Mouse (Mus musculus) heart, embryonic 11.5 days (tissue): ENCODE measurements at regions not wholly inside any gene's neighbourhood (a gene's known extent, or its start where the extent isn't known, plus 50 kb on each side); places are given as distances from the start of the nearest gene placed in this dataset.

ENCODE experiments used
- ATAC-seq: fragments of 200-750 bp; cut with Nextera tagmentation; replicated peaks from 2 replicates; pipeline ENCODE4 v1.8.0; 2017; ENCODE audit warnings: moderate library complexity; ENCODE audit not compliant: insufficient number of reproducible peaks, low FRiP score, low TSS enrichment
- H3K27ac ChIP-seq: fragments of 300-500 bp; sonication (generic); 2 replicates; pipeline ENCODE4 v1.5.1; 2014; ENCODE audit warnings: mild to moderate bottlenecking, low read depth, low read length
- H3K27me3 ChIP-seq: fragments of 300-500 bp; sonication (generic); 2 replicates; pipeline ENCODE4 v1.6.1; 2014; ENCODE audit warnings: mild to moderate bottlenecking, low read length, mixed read lengths; ENCODE audit not compliant: control insufficient read depth, insufficient read depth
- H3K36me3 ChIP-seq: fragments of 300-500 bp; sonication (generic); 2 replicates; pipeline ENCODE4 v1.6.1; 2014; ENCODE audit warnings: mild to moderate bottlenecking, low read length, moderate library complexity, mixed read lengths; ENCODE audit not compliant: control insufficient read depth, insufficient read depth
- H3K4me1 ChIP-seq: fragments of 300-500 bp; sonication (generic); 2 replicates; pipeline ENCODE4 v1.6.1; 2014; ENCODE audit warnings: low read length; ENCODE audit not compliant: control insufficient read depth, insufficient read depth
- H3K4me2 ChIP-seq: fragments of 300-500 bp; sonication (generic); 2 replicates; pipeline ENCODE4 v1.6.1; 2014; ENCODE audit warnings: mild to moderate bottlenecking, moderate library complexity
- H3K4me3 ChIP-seq: fragments of 300-500 bp; sonication (generic); 2 replicates; pipeline ENCODE4 v1.5.1; 2014; ENCODE audit warnings: low read depth, low read length
- H3K9ac ChIP-seq: fragments of 300-500 bp; sonication (generic); 2 replicates; pipeline ENCODE4 v1.6.1; 2014; ENCODE audit warnings: mild to moderate bottlenecking, low read depth, low read length, moderate library complexity
- H3K9me3 ChIP-seq: fragments of 300-500 bp; sonication (generic); replicated peaks from 2 replicates; pipeline ENCODE4 v1.6.1; 2016; ENCODE audit warnings: low read length; ENCODE audit not compliant: control insufficient read depth
- WGBS: fragments of 180-500 bp; shearing (Covaris S2); extraction: QIAGEN DNeasy Blood & Tissue Kit; methylation state at CpG from one replicate; pipeline ENCODE4 v1.1.7; 2014; ENCODE audit not compliant: insufficient replicate concordance; 5-methylcytosine and 5-hydroxymethylcytosine counted together

DNA sequence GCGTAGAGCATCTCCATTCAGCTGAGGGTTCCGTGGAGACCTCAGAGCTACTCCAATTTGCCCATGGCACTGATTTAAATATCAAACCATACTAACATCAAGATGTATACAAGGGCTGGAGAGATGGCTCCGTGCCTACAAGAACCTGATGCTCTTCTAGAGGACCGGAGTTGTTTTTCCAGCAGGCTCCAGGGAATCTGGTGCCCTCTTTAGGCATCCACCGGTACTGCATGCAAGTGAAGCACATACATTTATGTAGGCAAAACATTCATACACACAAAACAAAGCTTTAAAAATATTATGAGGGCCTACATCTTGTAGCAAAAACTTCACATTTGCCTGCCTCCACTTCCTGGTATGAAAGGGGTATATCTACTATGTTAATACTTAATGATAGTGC, 217.0 kb downstream of the Lmo4 start:
- no peak overlapping the region for H3K9ac ChIP-seq
- no peak overlapping the region for H3K27ac ChIP-seq
- H3K4me1 ChIP-seq: 0 out of 2 replicates have a peak, but pooled peaks cover 4% of the 10 kb centered on the region
- H3K4me3 ChIP-seq: no peak overlapping the region
- no peaks in the 10 kb centered on the region for H3K9me3 ChIP-seq
- ATAC-seq: no peak
- H3K36me3 ChIP-seq: no peaks in the 10 kb centered on the region
- H3K27me3 ChIP-seq: no peaks in the 10 kb centered on the region
- H3K4me2 ChIP-seq: no peak overlapping the region
- WGBS: 88% methylated on average over 5 of the region's 5 CpGs

DNA sequence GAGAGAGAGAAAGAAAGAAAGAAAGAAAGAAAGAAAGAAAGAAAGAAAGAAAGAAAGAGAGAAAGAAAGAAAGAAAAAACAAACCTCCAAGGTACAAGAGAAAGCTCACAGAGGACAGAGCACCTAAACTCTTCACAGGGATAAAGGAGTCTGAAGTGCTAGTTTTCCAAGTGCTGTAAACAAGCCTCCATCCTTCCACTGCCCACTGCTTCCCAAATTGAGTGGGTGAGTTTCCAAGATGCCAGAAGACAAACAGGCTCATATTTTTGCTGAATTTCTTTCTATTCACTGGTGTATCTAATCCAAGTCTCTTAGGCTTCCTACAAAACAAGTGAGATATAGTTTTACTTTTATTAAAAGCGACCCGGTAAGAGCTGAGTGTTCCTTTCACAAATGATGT, 218.2 kb downstream of the Lmo4 start:
- WGBS: 89% methylated on average over 2 of the region's 2 CpGs
- H3K9me3 ChIP-seq: no peaks in the 10 kb centered on the region
- no peak for ATAC-seq
- no peak overlapping the region for H3K27ac ChIP-seq
- H3K9ac ChIP-seq: no peak overlapping the region
- H3K27me3 ChIP-seq: no peaks in the 10 kb centered on the region
- no peak overlapping the region for H3K4me2 ChIP-seq
- H3K4me1 ChIP-seq: 0 out of 2 replicates have a peak, but pooled peaks cover 4% of the 10 kb centered on the region
- no peaks in the 10 kb centered on the region for H3K36me3 ChIP-seq
- H3K4me3 ChIP-seq: no peak overlapping the region

DNA sequence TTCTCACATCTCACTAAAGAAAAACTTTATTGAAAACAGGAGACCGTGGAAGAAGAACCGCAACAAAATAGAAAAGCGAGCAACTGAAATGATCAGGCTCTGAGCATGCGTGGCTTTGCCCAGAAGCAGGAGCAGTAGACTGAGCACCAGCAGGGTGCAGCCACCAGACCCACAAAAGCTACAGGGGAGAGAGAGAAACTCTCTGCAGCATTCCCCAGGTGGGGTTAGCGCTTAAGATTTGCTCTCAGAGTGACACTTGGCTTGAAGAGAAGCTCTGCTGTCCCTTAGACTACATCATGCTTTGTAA, 218.9 kb downstream of the Lmo4 start:
- Histone ChIP-seq H3K9me3 (no peaks in the 10 kb centered on the region), H3K4me3 (no peak overlapping the region), H3K4me1 (0 out of 2 replicates have a peak, but pooled peaks cover 4% of the 10 kb centered on the region), H3K27ac (no peak overlapping the region), H3K36me3 (no peaks in the 10 kb centered on the region), H3K4me2 (no peak overlapping the region), H3K9ac (no peak overlapping the region), H3K27me3 (no peaks in the 10 kb centered on the region)
- no peak for ATAC-seq
- 77% methylated on average over 5 of the region's 5 CpGs for WGBS

DNA sequence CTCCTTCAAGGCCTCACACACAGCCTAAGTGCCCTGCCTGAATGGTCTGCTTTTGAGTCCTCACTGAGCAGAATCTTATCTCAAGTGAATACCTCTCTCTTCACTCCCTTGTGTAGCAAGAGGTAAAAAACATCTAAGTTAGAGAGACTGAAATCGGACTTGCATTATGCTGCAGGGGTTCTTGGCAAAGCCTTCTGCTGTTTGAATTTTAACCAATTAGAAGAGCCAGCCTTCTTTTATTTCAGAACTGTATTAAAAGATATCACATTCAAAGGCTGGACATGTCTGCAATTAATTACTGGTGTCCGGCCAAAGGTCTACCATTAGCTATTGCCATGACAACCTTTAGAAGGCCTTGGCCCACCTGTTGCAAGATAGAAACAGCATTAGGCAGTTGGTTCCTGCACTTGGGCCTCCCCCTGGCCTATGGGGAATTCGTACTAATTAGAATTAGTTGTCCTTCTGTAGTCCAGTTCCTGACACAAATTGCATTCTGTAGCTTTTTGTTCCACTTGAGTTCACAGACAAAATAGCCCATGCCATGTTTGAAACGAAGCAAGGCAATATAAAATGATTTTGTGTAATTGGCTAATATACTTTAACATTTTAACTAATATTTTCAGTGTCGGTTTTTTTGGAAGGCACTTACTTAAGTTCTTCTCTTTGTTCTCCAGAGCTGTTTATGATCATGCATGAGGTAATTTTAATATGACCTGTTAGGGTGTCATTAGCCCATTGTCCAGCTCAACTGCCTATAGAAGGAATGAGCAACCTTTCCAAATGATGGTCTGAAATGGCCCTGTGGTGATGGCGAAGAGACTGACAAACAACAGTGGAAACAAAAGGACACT, 219.4 kb downstream of the Lmo4 start:
- no peak overlapping the region for H3K9ac ChIP-seq
- H3K27ac ChIP-seq: no peak overlapping the region
- no peak overlapping the region for H3K4me3 ChIP-seq
- no peak overlapping the region for H3K4me2 ChIP-seq
- H3K9me3 ChIP-seq: no peaks in the 10 kb centered on the region
- H3K27me3 ChIP-seq: no peaks in the 10 kb centered on the region
- no peak for ATAC-seq
- H3K36me3 ChIP-seq: no peaks in the 10 kb centered on the region
- 74% methylated on average over 6 of the region's 6 CpGs for WGBS
- 0 out of 2 replicates have a peak, but pooled peaks cover 4% of the 10 kb centered on the region for H3K4me1 ChIP-seq

DNA sequence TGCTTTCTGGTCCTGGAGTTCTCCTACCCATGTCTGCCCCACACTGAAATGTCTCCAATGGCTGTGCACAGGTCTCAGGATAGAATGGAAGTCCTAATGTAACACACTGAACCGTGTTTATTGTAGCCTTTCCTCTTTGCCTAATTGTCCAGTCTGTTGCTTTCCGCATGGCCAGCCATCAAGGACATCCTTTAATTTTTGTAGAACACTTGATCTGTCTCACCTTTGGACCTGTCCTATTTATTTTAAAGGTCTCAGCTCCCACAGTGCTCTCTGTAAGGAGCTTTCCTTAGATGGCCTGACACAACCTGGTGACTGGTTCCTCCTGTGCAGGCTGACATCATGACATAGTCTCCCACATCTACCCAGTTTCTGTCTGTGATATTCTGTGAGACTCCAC, 226.3 kb downstream of the Lmo4 start:
- Histone ChIP-seq H3K4me3 (no peak overlapping the region), H3K4me2 (no peak overlapping the region), H3K9ac (no peak overlapping the region), H3K27me3 (no peaks in the 10 kb centered on the region), H3K9me3 (no peaks in the 10 kb centered on the region), H3K36me3 (no peaks in the 10 kb centered on the region), H3K27ac (no peak overlapping the region), H3K4me1 (no peaks in the 10 kb centered on the region)
- WGBS: 84% methylated on average over 2 of the region's 2 CpGs
- ATAC-seq: no peak

DNA sequence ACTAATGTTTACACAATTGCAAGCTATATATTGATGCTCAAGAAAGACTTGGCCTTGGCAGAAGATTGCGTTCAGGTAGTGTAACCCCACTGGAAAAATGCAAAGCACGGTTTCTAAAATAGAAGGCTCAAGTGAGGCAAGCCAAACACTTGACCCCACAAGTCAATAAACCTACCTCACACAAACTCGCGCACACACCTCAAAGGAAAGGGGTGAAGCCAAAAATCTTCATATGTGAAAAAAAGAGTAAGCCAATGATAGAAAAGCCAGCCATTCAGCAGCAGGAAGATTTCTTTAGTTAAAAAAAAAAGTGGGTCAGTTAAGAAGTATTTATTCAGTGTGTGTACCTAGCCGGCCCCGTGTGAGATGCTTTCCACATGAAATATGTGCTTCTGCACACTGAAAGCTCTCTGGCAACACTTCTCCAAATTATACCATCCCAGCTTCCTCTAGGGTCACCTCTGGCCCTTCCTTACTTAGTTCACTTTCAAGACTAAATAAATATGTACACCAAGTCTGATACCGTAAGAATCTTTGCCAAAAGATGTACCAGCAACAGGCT, 227.1 kb downstream of the Lmo4 start:
- H3K27me3 ChIP-seq: no peaks in the 10 kb centered on the region
- H3K27ac ChIP-seq: no peak overlapping the region
- H3K9me3 ChIP-seq: no peaks in the 10 kb centered on the region
- no peak overlapping the region for H3K9ac ChIP-seq
- no peak overlapping the region for H3K4me2 ChIP-seq
- ATAC-seq: no peak
- no peaks in the 10 kb centered on the region for H3K36me3 ChIP-seq
- no peak overlapping the region for H3K4me3 ChIP-seq
- 82% methylated on average over 7 of the region's 7 CpGs for WGBS
- H3K4me1 ChIP-seq: no peaks in the 10 kb centered on the region

DNA sequence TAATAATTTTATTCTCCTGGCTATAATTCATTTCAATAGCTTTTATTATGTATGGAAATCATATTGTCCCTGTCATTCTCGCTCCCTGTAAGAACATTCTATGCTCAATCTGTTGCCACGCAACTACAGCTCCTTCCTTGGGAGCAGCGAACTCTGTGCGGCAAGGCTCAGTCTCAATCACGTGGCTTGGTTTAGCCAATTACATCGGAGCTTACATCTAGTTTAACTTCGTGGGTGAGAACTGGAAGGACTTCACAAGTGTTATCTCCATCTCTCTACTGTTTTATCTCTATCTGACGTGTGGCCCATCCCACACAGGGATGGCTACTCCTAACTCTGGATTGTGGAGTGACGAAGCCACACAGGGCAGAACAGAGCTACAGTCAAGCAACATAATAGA, 231.4 kb downstream of the Lmo4 start:
- 63% methylated on average over 9 of the region's 9 CpGs for WGBS

DNA sequence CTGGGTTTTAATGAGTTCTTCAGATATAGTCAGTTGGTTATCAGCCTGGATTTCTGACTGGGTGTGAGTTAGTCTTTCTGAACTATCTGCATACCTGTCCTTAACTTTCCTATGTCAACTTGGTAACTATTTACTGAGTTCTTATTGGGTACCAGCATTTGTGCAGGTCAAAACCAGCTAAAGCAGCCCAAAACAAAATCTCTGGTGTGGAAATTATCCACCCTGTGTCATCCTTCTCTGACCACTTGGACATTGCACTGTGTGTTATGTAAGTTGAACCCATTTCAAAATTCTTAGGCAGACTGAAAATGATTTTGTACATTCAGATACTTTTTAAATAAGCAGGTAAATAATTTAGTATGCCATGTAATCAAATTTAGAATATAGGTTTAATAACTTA, 232.7 kb downstream of the Lmo4 start:
- Histone ChIP-seq H3K4me1 (no peaks in the 10 kb centered on the region), H3K27me3 (no peaks in the 10 kb centered on the region), H3K9me3 (no peaks in the 10 kb centered on the region), H3K36me3 (no peaks in the 10 kb centered on the region), H3K4me2 (no peak overlapping the region), H3K27ac (no peak overlapping the region), H3K9ac (no peak overlapping the region), H3K4me3 (no peak overlapping the region)
- ATAC-seq: no peak

More for the DNA sequence above, 231.4 kb downstream of the Lmo4 start:
- H3K4me3 ChIP-seq: no peak overlapping the region
- no peak overlapping the region for H3K9ac ChIP-seq
- ATAC-seq: no peak
- H3K36me3 ChIP-seq: no peaks in the 10 kb centered on the region
- H3K4me2 ChIP-seq: no peak overlapping the region
- H3K9me3 ChIP-seq: no peaks in the 10 kb centered on the region
- no peaks in the 10 kb centered on the region for H3K27me3 ChIP-seq
- no peaks in the 10 kb centered on the region for H3K4me1 ChIP-seq
- no peak overlapping the region for H3K27ac ChIP-seq

DNA sequence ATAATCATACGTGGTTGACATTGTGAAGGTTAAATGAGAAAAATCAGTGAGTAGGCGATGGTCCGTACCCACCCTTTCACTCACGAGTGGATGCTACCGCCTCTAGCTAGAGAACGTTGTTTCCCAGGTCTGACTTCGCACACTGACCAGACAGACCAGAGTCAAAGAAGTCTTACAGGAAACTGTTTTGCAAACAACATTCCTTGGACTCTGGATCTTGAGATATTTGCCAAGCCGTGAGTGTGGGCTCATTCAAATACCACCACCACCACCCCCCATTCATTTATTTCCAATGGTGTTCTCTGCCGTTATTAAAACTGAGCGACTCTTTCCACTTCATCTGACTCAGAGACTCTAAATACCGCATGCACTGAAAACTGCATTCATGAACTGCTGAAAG, 234.2 kb downstream of the Lmo4 start:
- Histone ChIP-seq H3K27ac (no peak overlapping the region), H3K4me1 (no peaks in the 10 kb centered on the region), H3K36me3 (no peaks in the 10 kb centered on the region), H3K9me3 (no peaks in the 10 kb centered on the region), H3K9ac (no peak overlapping the region), H3K27me3 (no peaks in the 10 kb centered on the region), H3K4me2 (no peak overlapping the region), H3K4me3 (no peak overlapping the region)
- ATAC-seq: no peak
- 83% methylated on average over 11 of the region's 11 CpGs for WGBS
